Mouse (Mus musculus) left cerebral cortex, postnatal 4 days (tissue): ENCODE data around the gene Fam43a. TPM values are rescaled to one million over a fixed set of nuclear protein-coding genes. Genes with fewer than 3 reads are reported as not detected.

Experiments
- DNase-seq: peaks from one replicate; pipeline ENCODE4 v3.0.0-alpha.2; 2022
- intact Hi-C: fragments of 180-260 bp; cut with DNase I; formaldehyde crosslinking; loops from one replicate; pipeline ENCODE4 v1.15.1; 2025
- total RNA-seq, 2 experiments: library from RNA; stranded (reverse); gene quantifications; 2 replicates each; pipeline ENCODE4 v1.2.3; 2021

The Fam43a gene
- total RNA-seq, result 10 to 100 TPM; 11.5 to 12.7 TPM

GRCm38 (mm10) chr16:30599491-30600268, at the start of gene Fam43a:
Fam43a (plus strand) TSS chr16:30599723.
- intact Hi-C loops, result loop anchor here (5.0 to 10.0 kb wide), 2 partner anchors 378 to 755 kb away; no protein-coding TSS in a partner anchor
- peak; percentile 93 for DNase-seq

GRCm38 (mm10) chr16:30549966-30550747, 49.4 kb upstream of the Fam43a start:
- DNase-seq, result peak; percentile 79
- intact Hi-C loops, result no loop called here

- intact Hi-C loops, result no loop called here
Measured at GRCm38 (mm10) chr16:30550748-30551192, 48.8 kb upstream of the Fam43a start, which contains the start of gene Tmem44. Tmem44 (minus strand) TSS chr16:30550842.

GRCm38 (mm10) chr16:30552621-30553338, 46.7 kb upstream of the Fam43a start:
- intact Hi-C loops, result no loop called here
- DNase-seq, result peak; percentile 92

More at GRCm38 (mm10) chr16:30550748-30551192, 48.8 kb upstream of the Fam43a start, which contains the start of gene Tmem44:
- DNase-seq, result no peak

- no peak for DNase-seq
- intact Hi-C loops, result no loop called here
Measured at GRCm38 (mm10) chr16:30554109-30554508, 45.4 kb upstream of the Fam43a start.

GRCm38 (mm10) chr16:30559312-30559992, 40.1 kb upstream of the Fam43a start:
- intact Hi-C loops, result no loop called here

DNA sequence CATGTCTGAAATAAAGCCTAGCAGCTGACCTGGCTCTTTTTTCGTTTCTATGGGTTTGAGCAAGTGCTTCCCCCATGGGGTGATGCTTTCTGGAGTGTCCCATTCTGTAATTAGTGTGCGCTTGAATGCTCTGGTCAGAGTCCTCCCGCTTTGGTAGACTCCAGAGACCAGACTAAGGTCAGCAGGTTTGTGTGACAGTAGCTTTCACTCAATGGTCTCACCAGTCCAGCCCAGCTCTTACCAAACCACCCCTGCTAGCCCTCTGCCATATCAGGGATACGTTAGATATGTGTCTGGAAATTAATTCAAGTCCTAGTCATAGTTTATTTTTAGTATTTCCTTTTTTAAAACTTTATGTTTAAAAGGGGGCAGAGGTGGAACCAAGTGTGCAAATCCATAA, 38.9 kb upstream of the Fam43a start:
- intact Hi-C loops, result no loop called here
- DNase-seq, result no peak

More at GRCm38 (mm10) chr16:30559312-30559992, 40.1 kb upstream of the Fam43a start:
- DNase-seq, result no peak

GRCm38 (mm10) chr16:30565631-30566030, 33.9 kb upstream of the Fam43a start:
- intact Hi-C loops, result no loop called here
- DNase-seq, result no peak

DNA sequence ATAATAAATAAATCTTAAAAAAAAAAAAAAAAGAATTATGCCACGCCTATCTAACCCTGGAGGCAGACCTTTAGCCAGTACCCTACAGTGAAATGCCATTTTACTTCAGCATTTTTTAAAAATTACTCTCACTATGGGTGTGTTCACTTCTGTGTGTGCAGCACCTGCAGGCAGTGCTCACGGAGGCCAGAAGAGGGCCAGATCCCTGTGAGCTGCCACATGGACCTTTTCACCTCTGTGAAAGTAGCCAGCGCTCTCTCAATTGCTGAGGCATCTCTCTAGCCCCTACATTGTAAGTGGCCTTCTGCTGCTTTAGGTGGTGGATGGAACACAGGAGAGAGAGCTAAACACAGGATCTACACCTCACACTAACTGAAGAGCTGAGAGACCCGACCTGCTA, 29.4 kb upstream of the Fam43a start:
- no peak for DNase-seq
- intact Hi-C loops, result no loop called here

DNA sequence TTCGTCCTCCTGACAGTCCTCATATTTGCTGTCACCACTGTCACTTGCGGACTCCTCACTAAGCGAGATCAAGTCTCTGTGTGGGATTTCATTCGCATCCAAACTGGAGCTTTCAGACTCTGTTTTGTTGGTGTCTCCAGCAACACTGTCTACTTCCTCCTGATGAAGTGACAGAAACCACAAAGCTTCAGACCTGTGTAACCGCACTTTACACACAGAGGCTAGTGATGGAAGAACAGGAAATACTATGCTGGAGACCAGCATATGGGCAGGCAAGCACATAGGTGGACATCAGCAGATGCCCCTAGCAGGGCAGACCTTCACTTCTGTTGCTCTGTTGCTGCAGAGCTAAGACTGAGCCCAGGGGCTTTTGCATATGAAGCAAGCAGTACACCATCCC, 28.1 kb upstream of the Fam43a start:
- DNase-seq, result no peak
- intact Hi-C loops, result no loop called here

DNA sequence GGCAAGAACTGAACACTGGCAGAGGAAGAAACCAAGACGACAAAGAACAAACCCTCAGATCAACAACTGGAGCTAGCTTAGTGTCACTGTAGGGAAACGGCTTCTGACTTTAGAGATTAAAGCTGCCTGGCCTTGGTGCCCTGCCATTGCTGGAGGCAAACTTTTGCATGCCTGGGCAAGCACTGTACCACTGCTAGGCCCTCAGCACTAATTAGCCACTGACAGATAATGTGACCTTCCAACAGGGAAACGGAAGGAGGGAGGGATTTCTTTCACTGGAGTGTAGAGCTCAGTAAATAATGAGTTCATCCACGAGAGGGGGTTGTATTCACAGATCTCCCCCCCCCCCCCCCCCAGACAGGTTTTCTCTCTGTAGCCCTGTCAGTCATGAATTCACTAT, 27.3 kb upstream of the Fam43a start:
- intact Hi-C loops, result no loop called here

DNA sequence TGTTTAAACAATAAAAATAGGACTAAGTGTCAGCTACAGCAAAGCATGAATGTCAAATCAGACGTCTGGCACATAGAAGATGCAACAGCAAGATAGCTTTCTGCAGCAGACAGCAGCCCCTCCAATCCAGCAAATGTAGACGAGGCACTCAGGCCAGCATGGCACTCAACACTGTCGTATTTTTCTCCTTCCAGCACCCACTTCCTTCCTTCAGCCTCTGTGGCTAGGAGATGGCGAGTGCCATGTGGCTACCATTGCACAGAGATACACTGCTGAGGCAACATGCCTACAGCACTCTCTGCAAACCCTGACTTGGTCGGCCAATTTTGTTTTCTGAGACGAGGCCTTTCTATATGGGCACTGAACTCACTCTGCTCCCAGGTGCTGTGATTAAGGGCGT, 23.7 kb upstream of the Fam43a start:
- DNase-seq, result no peak
- intact Hi-C loops, result no loop called here

More for the DNA sequence above, 27.3 kb upstream of the Fam43a start:
- no peak for DNase-seq

- intact Hi-C loops, result no loop called here
- DNase-seq, result no peak
Measured at GRCm38 (mm10) chr16:30576392-30576791, 23.1 kb upstream of the Fam43a start.

DNA sequence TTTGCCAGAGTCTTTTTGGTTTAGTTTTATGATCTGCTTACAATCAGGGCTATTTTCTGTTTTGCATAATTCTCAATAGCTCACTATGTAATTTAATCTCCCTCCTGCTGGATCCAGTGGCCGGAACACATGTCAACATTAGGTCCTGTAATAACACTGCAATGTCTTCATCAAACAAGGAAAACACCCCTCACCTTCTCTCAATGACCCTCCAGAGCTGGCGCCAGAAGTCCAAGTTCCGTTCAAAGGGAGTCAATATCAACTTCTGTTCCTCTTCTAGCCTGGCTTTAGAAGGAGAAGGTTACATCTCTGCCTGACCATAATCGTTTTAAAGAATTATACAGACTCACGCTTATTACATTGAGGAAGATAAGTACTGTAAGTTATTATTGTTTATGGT, 18.8 kb upstream of the Fam43a start:
- intact Hi-C loops, result no loop called here
- no peak for DNase-seq

DNA sequence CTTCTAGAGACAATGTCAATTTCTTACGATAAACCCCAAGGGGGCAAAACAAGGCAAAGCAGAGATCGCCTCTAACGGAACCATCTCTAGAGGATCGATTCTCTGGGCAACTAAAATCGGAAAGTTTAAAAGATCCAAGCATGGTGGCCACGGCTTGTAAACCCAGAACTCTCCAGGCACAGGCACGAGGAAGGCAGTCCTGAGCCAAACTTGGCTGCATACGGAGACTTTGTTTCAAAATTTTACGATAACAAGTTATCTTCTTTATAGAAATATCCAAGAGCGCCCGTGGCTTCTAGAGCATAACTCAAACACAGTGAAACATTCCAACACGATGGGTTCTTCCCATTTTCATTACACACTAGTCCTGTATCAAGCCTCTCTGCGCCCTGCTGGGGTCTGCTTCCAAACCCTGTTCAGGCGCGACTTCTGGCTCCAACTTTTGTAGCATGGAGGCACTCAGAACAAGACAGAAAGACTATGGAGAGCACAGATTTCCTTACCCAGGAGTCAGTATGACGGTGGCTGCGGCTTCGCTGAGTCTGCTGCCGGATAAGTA, 12.5 kb upstream of the Fam43a start:
- intact Hi-C loops, result no loop called here
- no peak for DNase-seq

- intact Hi-C loops, result loop anchor here (2.0 kb wide), 1 partner anchor 483 kb away; no protein-coding TSS in a partner anchor
- peak; percentile 85 for DNase-seq
Measured at GRCm38 (mm10) chr16:30587494-30588327, 11.8 kb upstream of the Fam43a start, which contains the start of gene Lsg1. Lsg1 (minus strand) TSS chr16:30587592.

- DNase-seq, result no peak
- intact Hi-C loops, result loop anchor here (10.0 kb wide), 1 partner anchor 764 kb away; no protein-coding TSS in a partner anchor
Measured at GRCm38 (mm10) chr16:30590264-30591209, 9.0 kb upstream of the Fam43a start.

- intact Hi-C loops, result loop anchor here (10.0 kb wide), 1 partner anchor 763 kb away; no protein-coding TSS in a partner anchor
- DNase-seq, result no peak
Measured at GRCm38 (mm10) chr16:30591990-30592389, 7.5 kb upstream of the Fam43a start.
